Mouse (Mus musculus): ENCODE measurements around the gene Ifit3b. TPM values are rescaled to one million over a fixed set of nuclear protein-coding genes. Genes with fewer than 3 reads are reported as not detected.
"Not testable (repeated sequence)": the region's sequence is repeated elsewhere in the genome, so short reads cannot be mapped to it uniquely, and the experiment has no call there.

Gene Ifit3b
- polyA plus RNA-seq, 1 experiment = 4.5 TPM

DNA sequence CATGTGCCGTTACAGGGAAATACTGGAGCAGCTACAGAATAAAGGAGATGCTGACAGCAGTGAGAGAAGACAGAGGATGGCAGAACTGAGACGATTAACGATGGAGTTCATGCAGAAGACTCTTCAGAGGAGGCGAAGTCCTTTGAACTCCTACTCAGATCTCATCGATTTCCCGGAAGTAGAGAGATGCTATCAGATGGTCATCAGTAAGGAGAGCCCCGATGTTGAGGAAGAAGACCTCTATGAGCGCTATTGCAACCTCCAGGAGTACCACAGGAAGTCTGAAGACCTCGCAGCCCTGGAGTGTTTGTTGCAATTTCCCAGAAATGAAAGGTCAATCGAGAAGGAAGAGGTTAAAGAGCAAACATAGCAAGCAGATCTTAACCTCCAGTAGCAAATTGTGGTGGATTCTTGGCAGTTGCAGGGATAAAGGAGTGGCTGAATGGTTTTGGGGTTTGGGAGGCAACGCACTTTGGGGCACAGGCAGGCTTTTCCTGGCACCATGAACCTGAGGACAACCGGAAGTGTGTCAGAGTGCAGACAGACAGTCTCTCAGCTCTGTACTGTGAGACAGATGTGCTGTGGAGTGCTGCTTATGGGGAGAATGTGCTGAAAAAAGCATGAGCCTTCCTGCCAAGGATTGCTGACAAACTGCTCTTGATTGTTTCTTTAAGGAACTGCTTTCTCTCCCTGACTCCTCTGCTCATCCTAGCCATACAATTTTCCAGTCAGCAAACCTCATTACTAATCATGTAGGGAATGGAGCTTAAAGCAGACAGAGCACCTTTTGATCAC lies 19.7 kb upstream of the Ifit3b start:
- DNase-seq; H3K4me1 ChIP-seq (ENCODE audit: control insufficient read depth, insufficient read depth, low read length); H3K4me3 ChIP-seq (replicated peaks; ENCODE audit: extremely low read depth, low read depth, low read length): not testable (repeated sequence)
- 48% methylated on average over 7 of the region's 12 CpGs for WGBS

DNA sequence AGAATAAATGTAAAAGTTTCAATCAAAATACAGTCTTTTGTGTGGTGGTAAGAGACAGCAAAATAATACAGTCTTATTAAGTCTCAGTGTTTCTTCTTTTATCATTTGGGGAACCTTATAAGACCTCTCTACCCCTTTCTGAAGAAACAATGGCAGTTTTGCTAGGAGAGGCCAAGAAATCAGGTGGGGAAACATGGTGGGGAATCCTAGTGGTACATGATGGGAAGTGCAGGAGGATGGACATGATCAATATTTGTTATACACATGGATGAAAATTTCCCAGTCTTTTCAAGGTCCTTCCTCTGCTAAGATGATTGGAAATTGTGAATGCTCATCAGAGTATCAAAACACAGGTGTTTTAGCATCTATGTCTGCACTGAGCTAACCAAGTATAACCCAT lies 18.8 kb upstream of the Ifit3b start:
- TF ChIP-seq CTCF (IDR thresholded peaks at IDR 0.05; ENCODE audit: insufficient read depth, low read length) (no peak), POLR2A (IDR thresholded peaks at IDR 0.05; ENCODE audit: borderline replicate concordance, extremely low read depth, low read depth, low read length) (no peak)
- DNase-seq = no peak
- peaks cover 9% of the 10 kb centered on the region for H3K4me1 ChIP-seq (ENCODE audit: control insufficient read depth, insufficient read depth, low read length)

DNA sequence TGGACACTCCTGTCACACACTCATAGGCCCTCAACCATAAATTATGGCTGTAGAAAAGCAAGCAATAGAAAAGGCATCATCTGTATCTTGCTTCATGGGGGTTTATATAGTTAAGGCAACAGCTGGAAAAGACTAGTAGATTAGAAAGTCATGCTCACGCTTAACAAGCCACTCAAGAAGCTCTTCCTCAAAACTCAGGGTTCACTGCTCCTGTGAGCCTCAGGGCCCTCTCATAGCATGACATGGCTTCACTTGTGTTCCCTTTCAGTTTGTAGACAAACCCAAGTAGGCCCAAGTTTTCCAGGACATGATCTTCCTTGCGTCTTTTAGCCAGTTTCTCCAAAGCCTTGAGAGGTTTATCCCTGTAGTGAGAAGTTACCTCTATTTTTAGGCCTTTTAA lies 14.3 kb upstream of the Ifit3b start:
- peaks cover 4% of the 10 kb centered on the region for H3K4me1 ChIP-seq (ENCODE audit: control insufficient read depth, insufficient read depth, low read length)
- TF ChIP-seq CTCF (IDR thresholded peaks at IDR 0.05; ENCODE audit: insufficient read depth, low read length) (no peak), POLR2A (IDR thresholded peaks at IDR 0.05; ENCODE audit: borderline replicate concordance, extremely low read depth, low read depth, low read length) (no peak)
- no peak for DNase-seq
- WGBS = 89% methylated on average over 2 of the region's 2 CpGs
- H3K4me3 ChIP-seq (replicated peaks; ENCODE audit: extremely low read depth, low read depth, low read length) = no peak overlapping the region

More for the DNA sequence above, 18.8 kb upstream of the Ifit3b start:
- no peak overlapping the region for H3K4me3 ChIP-seq (replicated peaks; ENCODE audit: extremely low read depth, low read depth, low read length)

DNA sequence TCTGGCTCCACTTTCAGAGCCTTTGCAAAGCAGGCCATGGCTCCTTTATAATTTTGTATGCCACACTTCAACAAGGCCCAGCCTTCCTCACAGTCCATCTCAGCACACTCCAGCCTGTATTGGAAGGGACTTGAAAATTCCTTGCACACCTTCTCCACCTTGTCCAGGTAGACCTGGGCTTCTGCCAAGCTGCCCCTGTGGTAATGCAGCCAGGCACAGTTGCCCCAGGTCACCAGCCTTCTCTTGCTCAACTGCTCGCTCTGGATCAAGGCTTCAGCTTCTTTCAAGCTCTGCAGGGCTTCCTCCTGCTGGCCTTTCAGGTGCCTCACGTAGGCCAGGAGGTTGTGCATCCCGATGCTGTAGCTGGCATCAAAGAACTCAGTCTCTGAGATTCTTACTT lies 13.2 kb upstream of the Ifit3b start:
- H3K4me3 ChIP-seq (replicated peaks; ENCODE audit: extremely low read depth, low read depth, low read length); H3K4me1 ChIP-seq (ENCODE audit: control insufficient read depth, insufficient read depth, low read length); DNase-seq: not testable (repeated sequence)
- WGBS = 67% methylated on average over 3 of the region's 3 CpGs

DNA sequence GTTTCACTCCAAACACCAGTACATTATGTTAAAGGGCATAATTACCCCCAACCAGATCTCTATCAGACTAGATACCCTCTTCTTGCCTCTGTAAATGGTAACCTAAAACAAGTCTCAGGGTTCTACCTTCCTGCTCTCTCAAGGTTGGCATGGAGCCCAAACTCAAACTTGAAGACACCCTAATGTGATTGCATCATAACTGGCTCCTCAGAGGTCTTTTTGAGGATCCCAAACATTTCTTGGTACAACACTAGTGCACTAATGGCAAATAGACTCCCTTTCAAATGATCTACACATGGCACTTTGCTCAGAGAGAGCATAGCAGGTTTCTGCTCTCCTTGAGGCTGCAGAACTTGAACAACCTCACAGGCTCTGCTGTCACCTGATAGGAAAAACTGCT lies 11.0 kb upstream of the Ifit3b start:
- TF ChIP-seq POLR2A (IDR thresholded peaks at IDR 0.05; ENCODE audit: borderline replicate concordance, extremely low read depth, low read depth, low read length) (no peak), CTCF (IDR thresholded peaks at IDR 0.05; ENCODE audit: insufficient read depth, low read length) (no peak)
- no peak overlapping the region for H3K4me3 ChIP-seq (replicated peaks; ENCODE audit: extremely low read depth, low read depth, low read length)
- H3K4me1 ChIP-seq (ENCODE audit: control insufficient read depth, insufficient read depth, low read length) = peaks cover 5% of the 10 kb centered on the region
- no peak for DNase-seq

DNA sequence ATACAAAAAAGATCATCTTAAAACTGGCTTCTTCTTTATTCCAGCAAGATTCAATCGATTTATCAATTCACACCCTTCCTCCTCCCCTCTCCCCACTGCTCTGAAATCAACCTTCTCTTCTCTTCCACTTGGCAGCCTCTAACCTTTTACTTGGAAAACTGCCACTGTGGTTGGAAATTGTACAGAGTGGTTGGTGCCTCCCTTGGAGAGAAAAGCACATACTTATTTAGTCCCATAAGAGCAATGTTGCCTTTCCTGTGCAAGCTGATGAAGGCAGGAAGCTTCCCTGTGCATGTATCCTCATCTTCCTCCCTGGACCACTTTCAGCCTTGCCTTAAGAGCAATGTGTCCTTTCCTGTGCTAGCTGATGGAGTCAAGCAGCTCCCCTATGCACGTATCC lies 9.4 kb upstream of the Ifit3b start:
- no peak for DNase-seq
- H3K4me3 ChIP-seq (replicated peaks; ENCODE audit: extremely low read depth, low read depth, low read length) = no peak overlapping the region
- no peak for TF ChIP-seq POLR2A (IDR thresholded peaks at IDR 0.05; ENCODE audit: borderline replicate concordance, extremely low read depth, low read depth, low read length)
- TF ChIP-seq CTCF (IDR thresholded peaks at IDR 0.05; ENCODE audit: insufficient read depth, low read length) = no peak
- 51% methylated on average over 2 of the region's 2 CpGs for WGBS
- peaks cover 9% of the 10 kb centered on the region for H3K4me1 ChIP-seq (ENCODE audit: control insufficient read depth, insufficient read depth, low read length)

DNA sequence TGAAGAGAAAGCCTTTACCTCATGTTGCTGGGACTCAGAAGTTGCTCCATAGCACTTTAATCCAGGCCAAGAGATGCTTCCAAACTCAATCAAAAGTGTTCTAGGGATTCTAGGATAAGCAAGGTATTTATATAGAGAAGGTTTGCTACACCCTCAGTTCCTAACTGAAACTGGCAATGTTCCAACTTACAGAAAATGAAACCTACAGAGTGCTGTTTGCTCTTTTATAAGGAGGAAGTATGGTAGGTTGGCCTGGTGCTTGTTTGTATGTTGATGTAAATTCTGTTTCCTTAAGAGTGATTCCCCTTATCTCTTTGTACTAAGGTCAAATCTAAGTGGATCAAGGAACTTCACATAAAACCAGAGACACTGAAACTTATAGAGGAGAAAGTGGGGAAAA lies 8.5 kb upstream of the Ifit3b start:
- DNase-seq; H3K4me3 ChIP-seq (replicated peaks; ENCODE audit: extremely low read depth, low read depth, low read length); H3K4me1 ChIP-seq (ENCODE audit: control insufficient read depth, insufficient read depth, low read length): not testable (repeated sequence)

DNA sequence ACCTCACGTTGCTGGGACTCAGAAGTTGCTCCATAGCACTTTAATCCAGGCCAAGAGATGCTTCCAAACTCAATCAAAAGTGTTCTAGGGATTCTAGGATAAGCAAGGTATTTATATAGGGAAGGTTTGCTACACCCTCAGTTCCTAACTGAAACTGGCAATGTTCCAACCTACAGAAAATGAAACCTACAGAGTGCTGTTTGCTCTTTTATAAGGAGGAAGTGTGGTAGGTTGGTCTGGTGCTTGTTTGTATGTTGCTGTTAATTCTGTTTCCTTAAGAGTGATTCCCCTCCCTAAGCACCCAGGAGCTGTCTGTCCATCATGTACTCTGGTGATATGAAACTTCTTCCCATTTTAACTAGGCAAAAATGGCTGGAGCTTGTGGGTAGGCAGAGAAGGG lies 5.9 kb upstream of the Ifit3b start, which contains the start of gene Ifit1bl1:
TSS of gene Ifit1bl1 (minus strand) at position 69 of the 400 bp plus-strand sequence.
- H3K4me1 ChIP-seq (ENCODE audit: control insufficient read depth, insufficient read depth, low read length) = peaks cover 11% of the 10 kb centered on the region
- WGBS = 53% methylated on average over 1 of the region's 1 CpGs
- H3K4me3 ChIP-seq (replicated peaks; ENCODE audit: extremely low read depth, low read depth, low read length); DNase-seq: not testable (repeated sequence)

DNA sequence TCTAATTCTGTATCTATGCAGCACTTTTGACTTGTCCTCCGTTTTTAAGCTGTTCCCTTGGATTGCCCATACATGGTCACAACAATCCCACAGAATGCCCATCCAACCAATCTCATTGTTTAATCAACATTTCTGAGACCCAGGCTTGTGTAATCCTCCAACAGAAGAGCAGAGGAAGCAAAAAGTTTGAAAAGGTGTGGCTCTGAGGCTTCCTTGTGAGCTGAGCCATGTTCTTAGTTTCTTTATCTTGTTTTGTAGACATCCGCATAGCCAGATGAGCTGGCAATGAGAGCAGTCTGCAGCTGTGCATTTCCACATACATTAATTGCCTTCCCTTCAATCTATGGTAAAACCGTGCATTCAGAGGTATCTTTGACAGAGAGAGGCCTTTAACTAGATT lies 2.3 kb upstream of the Ifit3b start:
- Histone ChIP-seq H3K4me3 (replicated peaks; ENCODE audit: extremely low read depth, low read depth, low read length) (no peak overlapping the region), H3K4me1 (ENCODE audit: control insufficient read depth, insufficient read depth, low read length) (peaks cover 9% of the 10 kb centered on the region)
- WGBS = 93% methylated on average over 3 of the region's 3 CpGs
- no peak for TF ChIP-seq POLR2A (IDR thresholded peaks at IDR 0.05; ENCODE audit: borderline replicate concordance, extremely low read depth, low read depth, low read length)
- no peak for TF ChIP-seq CTCF (IDR thresholded peaks at IDR 0.05; ENCODE audit: insufficient read depth, low read length)
- no peak for DNase-seq

DNA sequence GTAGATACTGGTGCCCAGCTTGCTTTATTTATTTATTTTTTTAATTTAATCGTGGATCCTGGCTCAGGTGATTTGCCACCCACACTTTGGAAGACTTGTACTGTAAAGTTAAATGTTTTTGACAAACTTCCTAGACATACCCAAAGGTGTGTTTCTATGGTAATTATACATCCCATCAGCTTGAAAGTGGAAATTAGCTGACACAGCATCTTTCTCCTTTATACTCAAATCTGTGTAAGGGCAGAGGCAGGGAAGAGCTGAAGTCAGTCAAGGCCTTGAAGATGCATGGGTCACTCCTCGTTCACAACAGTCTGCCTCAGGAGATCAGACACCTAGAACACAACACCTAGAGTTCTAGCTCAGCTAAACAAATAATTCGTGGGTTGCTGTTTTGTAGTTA lies 2.3 kb downstream of the Ifit3b start:
- H3K4me1 ChIP-seq (ENCODE audit: control insufficient read depth, insufficient read depth, low read length); H3K4me3 ChIP-seq (replicated peaks; ENCODE audit: extremely low read depth, low read depth, low read length); DNase-seq: not testable (repeated sequence)
- WGBS = 69% methylated on average over 3 of the region's 3 CpGs

DNA sequence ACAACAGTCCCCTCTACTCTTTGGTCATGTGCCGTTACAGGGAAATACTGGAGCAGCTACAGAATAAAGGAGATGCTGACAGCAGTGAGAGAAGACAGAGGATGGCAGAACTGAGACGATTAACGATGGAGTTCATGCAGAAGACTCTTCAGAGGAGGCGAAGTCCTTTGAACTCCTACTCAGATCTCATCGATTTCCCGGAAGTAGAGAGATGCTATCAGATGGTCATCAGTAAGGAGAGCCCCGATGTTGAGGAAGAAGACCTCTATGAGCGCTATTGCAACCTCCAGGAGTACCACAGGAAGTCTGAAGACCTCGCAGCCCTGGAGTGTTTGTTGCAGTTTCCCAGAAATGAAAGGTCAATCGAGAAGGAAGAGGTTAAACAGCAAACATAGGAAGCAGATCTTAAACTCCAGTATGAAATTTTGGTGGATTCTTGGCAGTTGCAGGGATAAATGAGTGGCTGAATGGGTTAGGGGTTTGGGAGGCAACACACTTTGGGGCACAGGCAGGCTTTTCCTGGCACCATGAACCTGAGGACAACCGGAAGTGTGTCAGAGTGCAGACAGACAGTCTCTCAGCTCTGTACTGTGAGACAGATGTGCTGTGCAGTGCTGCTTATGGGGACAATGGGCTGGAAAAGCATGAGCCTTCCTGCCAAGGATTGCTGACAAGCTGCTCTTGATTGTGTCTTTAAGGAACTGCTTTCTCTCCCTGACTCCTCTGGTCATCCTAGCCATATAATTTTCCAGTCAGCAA lies 4.7 kb downstream of the Ifit3b start:
- 60% methylated on average over 6 of the region's 11 CpGs for WGBS

More for the DNA sequence above, 4.7 kb downstream of the Ifit3b start:
- not testable (repeated sequence) for H3K4me3 ChIP-seq (replicated peaks; ENCODE audit: extremely low read depth, low read depth, low read length); H3K4me1 ChIP-seq (ENCODE audit: control insufficient read depth, insufficient read depth, low read length); DNase-seq

Data from lung, adult 2 months (tissue).